Mouse (Mus musculus): Measurements from ENCODE around the gene Bicdl2. TPM values are rescaled to one million over a fixed set of nuclear protein-coding genes. Genes with fewer than 3 reads are reported as not detected.
A peak's percentile ranks its signal among the peaks of the same experiment; 100 is the strongest.

The Bicdl2 gene
- polyA plus RNA-seq, 1 experiment from 2014 or later: 0.99 TPM

GRCm38 (mm10) chr17:23706212-23706611, 45.9 kb downstream of the Bicdl2 start:
- DNase-seq (ENCODE audit: low spot score): peak; percentile 69

DNA sequence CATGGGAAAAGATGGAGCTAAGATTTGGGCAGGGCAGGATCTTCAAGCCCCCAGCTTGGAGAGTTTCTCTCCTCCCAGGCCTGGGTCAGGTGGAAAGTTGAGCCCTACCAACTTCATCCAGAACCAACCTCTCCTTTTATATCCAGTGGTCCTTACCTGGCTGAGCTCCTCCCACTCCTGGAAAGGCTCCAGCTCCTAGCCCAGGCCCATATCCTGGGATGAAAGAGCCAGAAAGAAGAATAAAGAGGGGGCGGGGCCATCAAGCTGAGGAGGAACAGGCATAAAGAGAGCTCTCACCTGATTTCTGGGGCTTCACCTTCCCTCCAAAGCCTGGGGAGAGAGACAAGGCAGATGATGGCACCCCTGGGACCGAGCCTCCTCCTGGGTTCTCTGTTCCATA, 56.7 kb downstream of the Bicdl2 start:
- no peak for DNase-seq (ENCODE audit: low spot score)

Other genes with a start within 250 kb of the Bicdl2 start
- gene Vmn2r117, start 180.8 kb upstream of the Bicdl2 start, polyA plus RNA-seq (2015; fragmentation: Nextera tagmentation; extraction: Ambion mirVana): not detected in 2 replicates
- 14.6 and 14.9 TPM in 2 replicates for gene Zfp213, start 96.3 kb upstream of the Bicdl2 start, polyA plus RNA-seq (2015; fragmentation: Nextera tagmentation; extraction: Ambion mirVana)
- gene Zfp13, start 61.0 kb upstream of the Bicdl2 start, polyA plus RNA-seq (2015; fragmentation: Nextera tagmentation; extraction: Ambion mirVana): 1.5 and 1.7 TPM in 2 replicates
- 0.05 and 0.08 TPM in 2 replicates for gene Zscan10, start 59.6 kb upstream of the Bicdl2 start, polyA plus RNA-seq (2015; fragmentation: Nextera tagmentation; extraction: Ambion mirVana)
- 0.59 and 1.1 TPM in 2 replicates for gene Mmp25, start 15.2 kb upstream of the Bicdl2 start, polyA plus RNA-seq (2015; fragmentation: Nextera tagmentation; extraction: Ambion mirVana)
- gene Hcfc1r1, start 13.1 kb downstream of the Bicdl2 start, polyA plus RNA-seq (2015; fragmentation: Nextera tagmentation; extraction: Ambion mirVana): 62.0 and 70.7 TPM in 2 replicates
- 47.3 and 50.7 TPM in 2 replicates for gene Thoc6, start 13.4 kb downstream of the Bicdl2 start, polyA plus RNA-seq (2015; fragmentation: Nextera tagmentation; extraction: Ambion mirVana)
- 6.0 and 9.4 TPM in 2 replicates for gene Tnfrsf12a, start 17.0 kb downstream of the Bicdl2 start, polyA plus RNA-seq (2015; fragmentation: Nextera tagmentation; extraction: Ambion mirVana)
- 0.39 and 0.45 TPM in 2 replicates for gene Cldn6, start 18.7 kb downstream of the Bicdl2 start, polyA plus RNA-seq (2015; fragmentation: Nextera tagmentation; extraction: Ambion mirVana)
- 0.57 and 1.3 TPM in 2 replicates for gene Cldn9, start 23.5 kb downstream of the Bicdl2 start, polyA plus RNA-seq (2015; fragmentation: Nextera tagmentation; extraction: Ambion mirVana)
- 0.26 and 0.77 TPM in 2 replicates for gene 1520401A03Rik, start 62.3 kb downstream of the Bicdl2 start, polyA plus RNA-seq (2015; fragmentation: Nextera tagmentation; extraction: Ambion mirVana)
- 35.9 and 40.1 TPM in 2 replicates for gene Pkmyt1, start 65.8 kb downstream of the Bicdl2 start, polyA plus RNA-seq (2015; fragmentation: Nextera tagmentation; extraction: Ambion mirVana)
- 6.1 and 7.6 TPM in 2 replicates for gene Paqr4, start 80.4 kb downstream of the Bicdl2 start, polyA plus RNA-seq (2015; fragmentation: Nextera tagmentation; extraction: Ambion mirVana)
- gene Kremen2, start 85.3 kb downstream of the Bicdl2 start, polyA plus RNA-seq (2015; fragmentation: Nextera tagmentation; extraction: Ambion mirVana): 7.2 and 7.3 TPM in 2 replicates
- gene Flywch1, start 111.1 kb downstream of the Bicdl2 start, polyA plus RNA-seq (2015; fragmentation: Nextera tagmentation; extraction: Ambion mirVana): 37.7 and 41.0 TPM in 2 replicates
- 13.4 and 14.6 TPM in 2 replicates for gene Flywch2, start 125.6 kb downstream of the Bicdl2 start, polyA plus RNA-seq (2015; fragmentation: Nextera tagmentation; extraction: Ambion mirVana)
- 318 and 508 TPM in 2 replicates for gene Srrm2, start 130.0 kb downstream of the Bicdl2 start, polyA plus RNA-seq (2015; fragmentation: Nextera tagmentation; extraction: Ambion mirVana)
- gene Elob, start 168.6 kb downstream of the Bicdl2 start, polyA plus RNA-seq (2015; fragmentation: Nextera tagmentation; extraction: Ambion mirVana): 1,085 and 1,139 TPM in 2 replicates
- gene Prss33, start 175.6 kb downstream of the Bicdl2 start, polyA plus RNA-seq (2015; fragmentation: Nextera tagmentation; extraction: Ambion mirVana): 0.40 and 0.48 TPM in 2 replicates
- gene Prss32, start 183.3 kb downstream of the Bicdl2 start, polyA plus RNA-seq (2015; fragmentation: Nextera tagmentation; extraction: Ambion mirVana): 0.12 and 0.14 TPM in 2 replicates
- 0.28 and 0.42 TPM in 2 replicates for gene Prss41, start 183.7 kb downstream of the Bicdl2 start, polyA plus RNA-seq (2015; fragmentation: Nextera tagmentation; extraction: Ambion mirVana)
- not detected in 2 replicates for gene Prss21, start 207.6 kb downstream of the Bicdl2 start, polyA plus RNA-seq (2015; fragmentation: Nextera tagmentation; extraction: Ambion mirVana)
- gene Dcpp1, start 220.4 kb downstream of the Bicdl2 start, polyA plus RNA-seq (2015; fragmentation: Nextera tagmentation; extraction: Ambion mirVana): 3.0 TPM in 2 replicates
- gene Dcpp2, start 220.4 kb downstream of the Bicdl2 start, polyA plus RNA-seq (2015; fragmentation: Nextera tagmentation; extraction: Ambion mirVana): 0.65 and 1.1 TPM in 2 replicates